Mouse (Mus musculus): ENCODE data around the gene Tmx4. TPM values are rescaled to one million over a fixed set of nuclear protein-coding genes. Genes with fewer than 3 reads are reported as not detected.
"Not testable (repeated sequence)": the region's sequence is repeated elsewhere in the genome, so short reads cannot be mapped to it uniquely, and the experiment has no call there.

Tmx4 gene
- total RNA-seq (2021): 10 to 100 TPM; 10.3 to 12.6 TPM
- long read RNA-seq, experiment 1, full-length matches to known transcripts: 3 of 3 reads
- long read RNA-seq, experiment 1, partial matches to known transcripts: 0 of 3 reads
- long read RNA-seq, experiment 1, other reads (novel, unspliced or antisense): 0 of 3 reads
- long read RNA-seq, experiment 2, full-length matches to known transcripts: 5 of 5 reads
- long read RNA-seq, experiment 2, partial matches to known transcripts: 0 of 5 reads
- long read RNA-seq, experiment 2, other reads (novel, unspliced or antisense): 0 of 5 reads

GRCm38 (mm10) chr2:134643514-134644300 lies at the start of gene Tmx4:
TSS of gene Tmx4 (minus strand) at chr2:134644145.
- intact Hi-C loops (cut with DNase I; ENCODE audit: low total_unique reads): no loop called here
- DNase-seq: peak; percentile 99

- DNase-seq: no peak
- intact Hi-C loops (cut with DNase I; ENCODE audit: low total_unique reads): no loop called here
Observed at GRCm38 (mm10) chr2:134692125-134692524, 48.2 kb upstream of the Tmx4 start.

GRCm38 (mm10) chr2:134691055-134691454 lies 47.1 kb upstream of the Tmx4 start:
- DNase-seq: no peak
- intact Hi-C loops (cut with DNase I; ENCODE audit: low total_unique reads): no loop called here

GRCm38 (mm10) chr2:134682326-134682725 lies 38.4 kb upstream of the Tmx4 start:
- intact Hi-C loops (cut with DNase I; ENCODE audit: low total_unique reads): loop anchor here (5.0 kb wide), 1 partner anchor 645 kb away; no protein-coding TSS in a partner anchor

GRCm38 (mm10) chr2:134681271-134681961 lies 37.5 kb upstream of the Tmx4 start:
- intact Hi-C loops (cut with DNase I; ENCODE audit: low total_unique reads): loop anchor here (5.0 kb wide), 1 partner anchor 646 kb away; no protein-coding TSS in a partner anchor
- no peak for DNase-seq

More at GRCm38 (mm10) chr2:134682326-134682725, 38.4 kb upstream of the Tmx4 start:
- no peak for DNase-seq

- DNase-seq: no peak
- intact Hi-C loops (cut with DNase I; ENCODE audit: low total_unique reads): loop anchor here (10.0 kb wide), 1 partner anchor 125 kb away; the partner anchor contains the start of gene Hao1
Observed at GRCm38 (mm10) chr2:134679567-134679966, 35.6 kb upstream of the Tmx4 start.

- DNase-seq: no peak
- intact Hi-C loops (cut with DNase I; ENCODE audit: low total_unique reads): loop anchor here (10.0 kb wide), 1 partner anchor 121 kb away; the partner anchor contains the start of gene Hao1
Observed at GRCm38 (mm10) chr2:134675465-134675864, 31.5 kb upstream of the Tmx4 start.

GRCm38 (mm10) chr2:134673604-134674003 lies 29.7 kb upstream of the Tmx4 start:
- intact Hi-C loops (cut with DNase I; ENCODE audit: low total_unique reads): loop anchor here (10.0 kb wide), 1 partner anchor 119 kb away; the partner anchor contains the start of gene Hao1
- peak; percentile 16 for DNase-seq

GRCm38 (mm10) chr2:134656477-134656876 lies 12.5 kb upstream of the Tmx4 start:
- intact Hi-C loops (cut with DNase I; ENCODE audit: low total_unique reads): no loop called here
- no peak for DNase-seq

GRCm38 (mm10) chr2:134654668-134655067 lies 10.7 kb upstream of the Tmx4 start:
- no peak for DNase-seq
- intact Hi-C loops (cut with DNase I; ENCODE audit: low total_unique reads): no loop called here

- no peak for DNase-seq
- intact Hi-C loops (cut with DNase I; ENCODE audit: low total_unique reads): no loop called here
Observed at GRCm38 (mm10) chr2:134652759-134653158, 8.8 kb upstream of the Tmx4 start.

GRCm38 (mm10) chr2:134648999-134649398 lies 5.1 kb upstream of the Tmx4 start:
- intact Hi-C loops (cut with DNase I; ENCODE audit: low total_unique reads): no loop called here
- DNase-seq: no peak

- no peak for DNase-seq
- intact Hi-C loops (cut with DNase I; ENCODE audit: low total_unique reads): no loop called here
Observed at GRCm38 (mm10) chr2:134645752-134646151, 1.8 kb upstream of the Tmx4 start.

- no peak for DNase-seq
- intact Hi-C loops (cut with DNase I; ENCODE audit: low total_unique reads): no loop called here
Observed at GRCm38 (mm10) chr2:134645166-134645565, 1.2 kb upstream of the Tmx4 start.

- no peak for DNase-seq
- intact Hi-C loops (cut with DNase I; ENCODE audit: low total_unique reads): no loop called here
Observed at GRCm38 (mm10) chr2:134644301-134644912, 462 bp upstream of the Tmx4 start.

- intact Hi-C loops (cut with DNase I; ENCODE audit: low total_unique reads): no loop called here
- no peak for DNase-seq
Observed at GRCm38 (mm10) chr2:134642377-134642776, 1.6 kb downstream of the Tmx4 start.

GRCm38 (mm10) chr2:134641372-134641771 lies 2.6 kb downstream of the Tmx4 start:
- DNase-seq: no peak
- intact Hi-C loops (cut with DNase I; ENCODE audit: low total_unique reads): no loop called here

GRCm38 (mm10) chr2:134640398-134640797 lies 3.5 kb downstream of the Tmx4 start:
- intact Hi-C loops (cut with DNase I; ENCODE audit: low total_unique reads): no loop called here
- no peak for DNase-seq

GRCm38 (mm10) chr2:134628541-134628940 lies 15.4 kb downstream of the Tmx4 start:
- intact Hi-C loops (cut with DNase I; ENCODE audit: low total_unique reads); DNase-seq: not testable (repeated sequence)
